Mouse (Mus musculus): ENCODE measurements around the gene Rab30.

Gene Rab30

DNA sequence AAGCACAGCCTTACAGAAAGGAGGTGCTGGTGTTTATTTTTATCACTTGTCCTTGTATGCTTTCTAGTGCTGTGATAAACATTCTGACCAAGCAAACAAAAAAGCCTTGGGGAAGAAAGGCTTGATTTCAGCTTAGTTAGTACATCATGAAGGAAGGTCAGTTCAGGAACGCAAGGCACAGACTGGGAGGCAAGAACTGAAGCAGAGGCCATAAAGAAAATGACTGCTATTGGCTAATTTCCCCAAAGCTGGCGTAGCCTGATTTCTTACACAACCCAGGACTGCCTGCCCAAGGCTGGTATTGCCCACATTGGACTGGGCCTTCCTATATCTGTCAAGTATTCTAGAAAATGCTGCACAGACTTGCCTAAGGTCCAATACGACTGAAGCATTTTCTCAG lies 106.8 kb downstream of the Rab30 start:
- no peak for DNase-seq

DNA sequence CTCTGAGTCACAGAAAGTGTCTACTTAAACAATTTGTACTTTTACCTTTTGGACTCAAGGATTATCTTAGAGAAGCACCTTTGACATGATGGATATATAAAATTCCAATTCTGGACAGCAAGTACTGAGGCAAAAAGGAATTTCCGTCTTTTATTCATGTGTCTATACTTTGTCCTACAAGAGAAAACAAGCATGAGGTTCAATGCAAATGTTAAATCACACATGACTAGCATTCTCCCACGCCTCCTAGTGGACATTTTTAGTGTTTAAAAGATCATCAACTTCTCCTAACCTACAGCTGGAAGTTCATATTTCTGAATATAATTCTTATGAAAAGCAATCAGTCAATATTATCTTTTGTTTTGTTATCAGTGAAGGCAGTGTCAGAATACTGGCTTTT lies 125.1 kb downstream of the Rab30 start:
- DNase-seq, result peak; percentile 22 to 50

DNA sequence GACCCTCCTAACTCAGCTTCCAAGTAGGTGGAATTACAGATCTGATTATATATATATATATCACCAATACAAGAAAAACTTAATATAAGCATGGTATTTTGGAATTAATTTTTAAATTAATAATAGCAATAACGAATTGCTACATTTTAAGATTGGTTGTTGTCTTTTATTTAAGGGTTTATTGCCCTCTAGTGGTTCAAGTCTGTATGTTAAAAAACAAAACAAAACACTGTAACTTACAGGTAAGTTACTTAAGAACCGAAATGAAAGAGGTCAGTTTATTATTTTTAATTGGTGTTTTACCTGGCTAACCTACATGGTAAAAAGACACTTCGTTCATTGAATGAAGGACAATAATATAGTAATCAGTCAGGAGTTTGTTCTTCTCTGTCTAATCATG lies 128.8 kb downstream of the Rab30 start:
- DNase-seq, result no peak

DNA sequence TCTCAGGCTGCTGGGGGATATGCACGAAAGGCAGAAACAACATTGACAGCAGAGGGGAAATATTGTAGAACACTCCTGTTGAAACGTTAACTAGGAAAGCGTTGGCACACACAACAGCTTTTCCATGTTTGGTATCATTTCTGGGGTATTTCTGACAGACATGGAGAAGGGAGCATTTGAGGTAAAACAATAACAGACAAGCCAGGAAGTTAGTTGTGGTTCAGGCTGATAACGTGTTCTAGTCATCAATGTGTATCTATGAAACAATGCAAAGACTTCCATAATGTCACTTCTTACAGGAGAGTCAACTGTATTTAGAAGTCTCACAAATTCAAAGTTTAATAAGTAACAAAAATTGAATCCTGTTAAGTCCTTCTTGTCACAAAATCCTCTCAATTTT lies 130.2 kb downstream of the Rab30 start:
- no peak for DNase-seq

DNA sequence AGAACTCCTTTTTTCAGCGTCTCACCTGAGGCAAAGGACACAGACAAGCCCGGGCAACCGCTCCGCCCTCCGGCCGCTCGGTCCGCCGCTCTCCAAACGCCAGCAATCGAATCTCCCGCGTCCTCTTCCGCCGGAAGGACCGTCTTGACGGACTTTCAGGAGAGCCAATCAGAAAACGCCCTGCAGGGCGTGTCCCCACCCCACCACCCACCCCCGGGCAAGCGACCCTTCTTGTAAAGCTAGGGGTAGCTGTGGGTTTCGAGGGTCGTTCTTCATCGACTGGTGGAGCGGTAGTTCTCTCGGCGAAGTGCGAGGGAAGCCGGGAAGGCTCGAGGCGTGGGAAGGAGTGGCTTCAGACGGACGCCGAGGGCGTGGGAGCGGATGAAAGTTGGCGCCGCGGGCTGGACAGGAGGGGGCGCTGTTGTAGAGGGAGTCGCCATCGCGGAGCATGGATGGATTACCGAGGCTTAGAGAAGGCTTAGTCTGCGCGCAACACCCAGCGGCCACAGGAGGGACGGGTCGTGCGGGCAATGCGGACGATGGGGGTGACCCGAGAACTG lies 132.8 kb downstream of the Rab30 start, which contains the start of the genes Ddias and Prcp:
Gene Ddias, minus strand, starts transcription at position 132 of the 560 bp plus-strand sequence.
Gene Prcp, plus strand, starts transcription at position 355 of the 560 bp plus-strand sequence.
- DNase-seq, result peak; percentile 97 to 99

DNA sequence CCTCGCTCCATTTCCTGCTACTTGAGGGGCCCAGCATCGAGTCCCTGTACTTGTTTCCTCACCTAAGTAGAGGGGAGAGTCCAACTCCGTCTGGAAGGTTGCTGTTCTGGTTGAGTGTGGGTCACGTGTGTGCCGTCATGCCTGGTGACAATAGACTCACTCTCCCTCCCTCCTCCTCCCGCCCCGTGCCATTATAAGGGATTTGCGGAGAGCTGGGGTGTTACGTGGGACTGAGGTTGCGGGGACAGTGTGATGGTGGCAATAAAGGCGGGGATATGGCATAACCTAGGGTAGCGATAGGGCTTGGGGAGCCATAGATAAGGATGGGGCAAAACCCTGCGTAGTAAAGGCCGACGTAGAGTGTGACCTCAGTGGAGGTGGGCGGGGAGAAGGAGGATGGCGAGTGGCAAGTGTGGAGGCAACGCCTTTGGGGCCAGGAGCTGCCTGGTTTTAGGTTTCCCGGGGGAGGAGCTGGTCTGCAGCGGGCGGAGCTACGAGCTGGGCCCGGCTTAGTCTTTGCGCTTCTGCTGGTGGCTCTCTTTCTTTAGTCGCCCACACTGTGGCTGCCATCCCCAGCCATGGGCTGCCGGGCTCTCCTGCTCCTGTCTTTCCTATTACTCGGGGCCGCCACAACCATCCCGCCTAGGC lies 133.5 kb downstream of the Rab30 start:
- peak; percentile 89 to 91 for DNase-seq

DNA sequence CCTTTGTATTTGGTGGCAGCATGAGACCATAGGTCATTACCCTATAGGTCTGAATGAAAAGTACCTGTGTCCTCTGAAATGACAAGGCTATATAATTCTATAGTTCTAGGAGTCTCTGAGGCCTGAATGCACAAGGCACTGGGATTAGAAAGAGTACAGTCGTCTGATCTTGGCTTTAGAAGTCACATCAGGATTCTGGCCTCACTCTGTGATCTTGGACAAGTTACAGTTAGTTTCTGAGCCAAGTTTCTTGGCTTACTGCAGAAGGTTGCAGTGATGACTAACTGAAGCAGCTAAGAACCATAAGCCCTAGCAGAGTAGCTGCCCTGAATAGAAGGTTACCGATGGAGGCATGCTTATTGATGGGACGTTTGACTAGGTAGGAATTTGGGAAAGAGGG lies 134.7 kb downstream of the Rab30 start:
- DNase-seq, result peak; percentile 13 to 47

DNA sequence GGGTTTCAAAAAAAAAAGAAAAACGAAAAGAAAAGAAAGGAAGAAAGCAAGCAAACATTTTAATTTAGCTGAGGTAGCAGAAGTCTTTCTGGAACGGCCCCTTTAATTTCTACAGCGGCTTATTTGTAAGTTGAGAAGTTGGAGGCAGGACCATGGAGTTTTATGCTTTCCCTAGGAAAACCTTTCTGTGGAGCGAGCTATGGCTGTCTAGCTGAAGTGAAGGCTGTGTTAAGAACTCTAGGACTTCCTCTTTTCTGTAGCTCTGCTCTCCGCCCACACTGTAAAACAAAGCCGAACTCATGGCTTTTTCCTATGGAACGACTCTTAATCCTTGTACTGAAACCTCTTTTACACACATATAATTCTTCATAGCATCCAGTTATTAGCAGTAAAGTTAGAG lies 135.1 kb downstream of the Rab30 start:
- no peak for DNase-seq

DNA sequence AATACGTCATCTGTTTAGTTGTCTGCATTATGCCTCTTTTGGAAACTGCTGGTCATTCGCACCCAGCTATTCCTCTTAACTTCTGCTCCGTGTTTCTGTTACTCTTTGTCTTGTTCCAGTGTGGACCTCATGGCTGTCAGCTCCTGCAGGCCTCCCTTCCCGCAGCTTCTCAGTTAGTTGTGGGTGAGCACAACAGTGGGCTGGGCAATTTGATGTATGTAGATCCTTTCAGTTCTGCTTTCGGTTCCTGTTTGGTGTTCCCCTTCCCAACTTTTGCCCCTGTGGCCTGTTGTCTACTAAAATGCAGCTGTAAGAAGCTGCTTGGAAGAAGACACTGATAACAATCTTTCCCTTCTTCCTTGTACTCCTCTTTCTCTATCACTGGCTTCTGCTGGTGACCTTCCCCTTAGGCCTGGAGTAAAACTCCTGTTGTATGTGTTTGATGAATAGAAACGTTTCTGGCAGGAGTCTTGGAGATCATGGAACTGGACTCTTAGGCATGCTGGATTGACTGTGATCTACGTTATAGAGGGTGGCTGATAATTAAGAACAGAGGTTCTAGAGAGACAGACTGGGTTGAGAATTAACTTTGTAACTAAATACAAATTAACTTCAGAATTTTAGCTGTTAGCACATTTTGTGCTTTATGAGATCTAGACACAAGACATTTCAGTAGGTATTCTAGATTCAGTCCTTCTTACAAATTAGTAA lies 137.3 kb downstream of the Rab30 start:
- no peak for DNase-seq

DNA sequence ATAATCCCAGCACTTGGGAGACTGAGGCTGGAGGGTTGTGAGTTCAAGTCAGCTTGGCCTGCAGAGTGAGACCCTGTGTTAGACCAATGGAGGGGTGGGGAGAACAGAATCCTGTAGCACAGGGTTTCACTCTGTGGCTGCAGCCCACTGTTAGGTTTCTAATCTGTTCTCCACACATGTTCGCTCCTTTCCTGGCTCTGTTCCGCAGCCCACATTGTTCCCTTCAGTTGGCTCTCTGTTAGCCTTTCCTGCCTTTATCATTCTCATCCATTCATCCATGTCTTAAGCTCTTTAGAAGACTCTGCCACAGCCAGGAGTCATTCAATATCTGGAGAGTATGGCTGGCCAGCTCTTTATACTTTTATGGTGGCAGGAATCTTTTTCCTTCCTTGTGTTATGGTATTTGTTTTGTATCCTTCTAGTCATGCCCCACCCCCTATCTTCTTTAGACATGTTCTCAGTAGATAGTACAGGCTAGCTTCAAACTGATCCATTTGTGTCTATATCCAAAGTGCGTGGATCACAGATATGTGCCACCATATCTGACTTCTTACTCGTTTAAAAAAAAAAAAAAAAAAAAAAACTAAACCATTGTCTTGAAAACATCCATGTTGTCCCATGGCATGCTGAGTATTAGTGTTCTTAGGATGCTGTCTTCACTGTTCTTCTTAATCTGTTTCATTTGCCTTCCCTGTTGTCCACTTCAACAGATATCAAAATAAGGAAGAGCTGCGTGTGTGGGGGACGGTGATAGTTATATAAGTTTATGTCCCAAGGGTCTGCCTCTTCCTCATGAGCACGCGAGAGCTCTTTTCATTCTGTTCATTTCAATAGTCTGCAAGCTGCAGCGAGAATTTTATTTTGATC lies 142.7 kb downstream of the Rab30 start:
- DNase-seq, result no peak

DNA sequence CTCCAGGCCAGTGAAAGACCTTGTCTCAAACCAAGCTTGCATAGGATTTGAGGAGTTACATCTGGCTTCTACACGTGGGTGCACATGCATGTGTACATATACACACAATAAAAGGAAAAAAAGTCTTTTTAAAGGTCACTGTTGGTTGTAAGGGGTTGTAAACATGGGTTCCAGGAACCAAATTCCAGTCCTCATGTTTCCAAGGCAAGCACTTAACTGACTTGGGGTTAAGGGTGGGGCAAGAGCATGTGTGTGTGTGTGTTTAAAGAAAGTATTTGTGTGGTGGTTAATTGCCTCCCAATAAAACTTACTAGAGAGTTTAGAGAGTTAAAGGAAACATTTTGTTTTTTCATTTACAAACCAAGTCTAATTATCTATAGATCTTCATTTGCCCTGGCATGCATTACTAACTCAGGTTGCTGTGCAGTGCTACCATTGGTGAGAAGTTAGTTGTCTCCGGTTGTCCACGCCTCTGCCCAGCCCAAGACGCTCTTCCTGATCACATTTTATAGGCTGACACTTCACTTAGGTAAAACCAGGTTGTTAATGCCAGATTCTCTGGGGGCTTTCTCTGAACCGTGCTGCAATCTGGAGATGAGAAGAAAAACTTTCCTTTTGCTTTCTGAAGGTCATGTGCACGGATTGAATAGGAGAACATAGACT lies 143.7 kb downstream of the Rab30 start:
- no peak for DNase-seq

DNA sequence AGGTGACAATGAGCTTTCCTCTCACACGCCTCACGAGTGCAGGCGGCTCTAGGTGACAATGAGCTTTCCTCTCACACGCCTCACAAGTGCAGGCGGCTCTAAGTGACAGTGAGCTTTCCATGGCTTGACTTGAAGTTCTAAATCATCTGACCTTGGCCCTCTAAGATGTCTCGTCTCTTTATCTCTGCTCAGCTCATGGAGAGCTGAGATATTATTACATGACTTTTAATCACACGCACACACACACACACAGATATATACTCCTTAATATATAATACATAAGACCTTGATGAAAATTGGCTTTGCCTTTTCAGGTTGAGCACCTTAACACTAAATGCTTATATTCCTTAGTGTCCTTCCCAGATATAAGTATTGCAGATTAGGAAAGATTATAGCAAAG lies 145.4 kb downstream of the Rab30 start:
- DNase-seq, result no peak

DNA sequence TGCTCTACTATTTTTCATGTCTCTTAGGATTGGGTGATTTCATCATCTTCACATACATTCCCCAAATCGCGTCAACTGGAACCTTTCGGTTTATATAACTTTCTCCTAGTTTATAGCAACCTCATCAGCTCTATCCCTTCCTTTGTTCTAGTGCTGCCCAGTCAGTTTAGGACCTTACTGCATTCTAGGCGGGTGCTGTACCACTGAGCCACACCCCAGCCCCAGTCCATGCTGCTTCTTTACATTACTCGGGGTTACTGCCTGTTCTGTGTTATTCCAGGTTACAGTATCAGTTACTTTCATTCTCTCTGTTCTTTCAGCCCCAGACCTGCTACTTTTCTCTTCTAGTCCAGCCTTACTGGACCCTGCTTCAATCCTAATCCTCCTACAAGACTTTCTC lies 145.8 kb downstream of the Rab30 start:
- DNase-seq, result no peak

DNA sequence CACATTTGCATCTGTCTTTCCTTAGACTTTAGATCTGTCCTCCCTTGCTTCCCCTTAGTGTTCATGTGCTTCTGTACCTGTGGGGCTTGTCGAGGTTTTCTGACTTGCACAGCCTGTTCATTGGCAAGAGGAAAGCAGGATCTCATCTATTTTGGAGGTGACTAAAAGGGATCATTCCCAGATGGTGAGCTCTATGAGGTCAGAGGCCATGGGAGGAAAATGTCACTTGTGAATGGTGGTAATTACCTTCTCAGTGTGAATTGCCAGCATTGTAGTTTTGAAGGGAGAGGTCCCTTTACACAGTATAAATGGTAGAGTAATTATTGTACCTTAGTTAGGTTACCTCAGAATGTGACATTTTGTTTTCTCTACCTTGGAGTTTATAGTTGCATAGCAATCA lies 148.8 kb downstream of the Rab30 start:
- no peak for DNase-seq

DNA sequence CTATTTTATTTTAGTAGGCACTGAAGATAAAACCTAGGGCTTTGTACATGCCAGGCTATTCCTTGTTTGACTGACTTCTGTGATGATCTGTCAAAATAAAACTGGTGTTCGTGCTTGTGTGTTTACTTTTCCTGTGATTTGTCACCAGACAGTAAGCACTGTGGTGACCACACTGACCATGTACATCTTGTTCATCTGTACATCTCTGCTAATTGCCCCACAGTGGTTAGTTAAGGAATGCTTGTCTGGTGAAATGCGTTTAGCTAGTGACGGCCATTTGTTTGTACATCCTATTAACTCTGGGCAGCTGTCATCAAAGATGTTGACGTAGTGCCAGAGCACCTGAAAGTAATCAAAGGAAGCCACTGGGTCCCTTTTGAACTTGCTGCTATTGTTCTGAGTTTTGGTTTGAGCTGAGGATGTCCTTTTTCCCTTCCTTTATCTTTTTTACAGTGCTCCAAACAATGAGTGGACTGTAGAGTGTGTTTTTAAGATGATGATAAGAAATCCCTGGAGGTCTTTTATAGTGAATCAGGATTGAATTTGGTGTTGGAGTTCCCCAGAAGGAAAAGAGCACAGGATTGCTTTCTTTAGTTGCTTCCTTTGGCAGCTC lies 149.3 kb downstream of the Rab30 start:
- no peak for DNase-seq

DNA sequence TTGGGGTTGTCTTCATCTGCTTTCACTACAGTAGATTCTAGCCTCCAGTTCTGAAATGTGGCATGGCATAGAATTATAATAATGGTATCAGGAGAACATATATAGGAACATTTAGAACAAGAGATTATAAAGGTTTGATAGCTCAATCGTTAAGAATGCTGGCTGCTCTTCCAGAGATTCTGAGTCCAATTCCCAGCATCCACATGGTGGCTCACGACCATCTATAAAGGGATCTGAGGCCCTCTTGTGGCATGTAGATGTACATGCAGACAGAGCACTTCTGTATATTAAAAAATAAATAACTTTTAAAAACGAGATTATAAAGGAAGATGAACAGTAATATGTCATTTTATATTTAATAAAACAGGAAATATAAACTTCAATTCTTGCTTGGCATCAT lies 152.1 kb downstream of the Rab30 start:
- no peak for DNase-seq

Measured in cerebellum, postnatal 14 days (tissue).